Mouse (Mus musculus) liver, adult 2 months (tissue): Measurements from ENCODE around the gene Tsfm. TPM values are rescaled to one million over a fixed set of nuclear protein-coding genes. Genes with fewer than 3 reads are reported as not detected.

ENCODE experiments used
- DNase-seq: peaks from one replicate; pipeline ENCODE4 v3.0.0-alpha.2; 2011; ENCODE audit warnings: low read depth, low spot score; ENCODE audit errors: extremely low read depth
- H3K27ac ChIP-seq: fragments of 200-500 bp; replicated peaks from 2 replicates; pipeline ENCODE4 v1.5.1; 2012; ENCODE audit warnings: low read depth, mild to moderate bottlenecking, control low read depth, inconsistent platforms, low read length; ENCODE audit not compliant: insufficient read depth
- H3K27me3 ChIP-seq: fragments of 200-500 bp; 2 replicates; pipeline ENCODE4 v1.6.1; 2012; ENCODE audit warnings: mild to moderate bottlenecking, moderate library complexity, low read length, inconsistent platforms; ENCODE audit not compliant: control insufficient read depth, insufficient read depth
- H3K36me3 ChIP-seq: fragments of 200-500 bp; 2 replicates; pipeline ENCODE4 v1.6.1; 2012; ENCODE audit warnings: low read length, inconsistent platforms; ENCODE audit not compliant: control insufficient read depth, insufficient read depth
- H3K4me1 ChIP-seq: fragments of 200-500 bp; 2 replicates; pipeline ENCODE4 v1.6.1; 2011; ENCODE audit warnings: low read length; ENCODE audit not compliant: control insufficient read depth, insufficient read depth
- H3K4me3 ChIP-seq: fragments of 200-500 bp; 2 replicates; pipeline ENCODE4 v1.5.1; 2011; ENCODE audit warnings: low read depth, mild to moderate bottlenecking, control low read depth, low read length, moderate library complexity; ENCODE audit not compliant: insufficient read depth
- H3K79me2 ChIP-seq: fragments of 200-500 bp; 2 replicates; pipeline ENCODE4 v1.6.1; 2012; ENCODE audit warnings: inconsistent platforms, mild to moderate bottlenecking, low read length, moderate library complexity; ENCODE audit not compliant: control insufficient read depth, insufficient read depth
- H3K9ac ChIP-seq: fragments of 200-500 bp; 2 replicates; pipeline ENCODE4 v1.6.1; 2012; ENCODE audit warnings: low read depth, mild to moderate bottlenecking, control low read depth, inconsistent platforms, low read length
- CTCF ChIP-seq: fragments of 200-500 bp; IDR thresholded peaks from 2 replicates; pipeline ENCODE4 v1.5.1; 2011; ENCODE audit warnings: low read depth, low read length, control low read depth
- POLR2A ChIP-seq: fragments of 200-500 bp; IDR thresholded peaks from 2 replicates; pipeline ENCODE4 v1.6.1; 2011; ENCODE audit warnings: low read length, control low read depth; ENCODE audit not compliant: insufficient read depth; ENCODE audit errors: extremely low read depth
- WGBS: fragments of 180-500 bp; shearing (Covaris S2); methylation state at CpG from one replicate; pipeline ENCODE4 v1.1.7; 2018; 5-methylcytosine and 5-hydroxymethylcytosine counted together
- polyA plus RNA-seq: library from polyadenylated mRNA; depleted of rRNA; stranded (reverse); fragments of >200 nt; gene quantifications from 2 replicates; pipeline ENCODE4 v1.2.3, GENCODE M21; 2012
- total RNA-seq: library from RNA; depleted of rRNA; stranded (reverse); fragments of >200 nt; gene quantifications from 2 replicates; pipeline ENCODE4 v1.2.3, GENCODE M21; 2014

Tsfm gene
- total and polyA plus RNA-seq, 2 experiments, result 17.4 to 21.6 TPM

DNA sequence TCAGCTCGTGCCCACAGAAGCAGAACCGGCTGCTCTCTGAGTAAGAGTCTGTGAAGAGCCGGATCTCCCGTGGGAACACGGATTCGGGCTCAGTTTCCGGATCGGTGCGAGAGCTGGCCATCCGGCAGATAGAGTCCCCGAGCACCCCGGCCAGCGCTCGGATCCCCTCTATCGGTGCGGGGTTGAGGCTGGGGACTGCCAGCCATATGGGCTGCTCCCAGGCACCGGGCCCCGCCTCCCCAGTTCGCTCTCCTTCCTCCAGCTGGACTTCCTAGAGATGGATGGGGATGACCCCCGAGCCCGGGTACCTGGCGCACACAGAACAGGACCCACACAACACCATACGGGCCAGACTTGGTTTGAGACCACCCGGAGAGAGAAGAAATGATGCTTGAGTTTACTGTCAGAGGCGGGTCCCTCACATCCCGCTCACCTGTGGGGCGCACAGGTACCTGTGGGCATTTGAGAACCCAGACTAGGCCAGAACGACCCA is 10.7 kb upstream of the Tsfm start, which contains the start of the genes Mettl1 and Eef1akmt3:
TSS of gene Mettl1 (plus strand) at position 141 of the 493 bp plus-strand sequence.
TSS of gene Eef1akmt3 (minus strand) at position 240 of the 493 bp plus-strand sequence.
- H3K79me2 ChIP-seq, result no peaks in the 10 kb centered on the region
- peaks cover 5% of the 10 kb centered on the region; the same call in 1 of the 2 replicates for H3K4me1 ChIP-seq
- peak within 1 kb of the TSS; percentile 84 for H3K4me3 ChIP-seq
- WGBS, result under 1% methylated on average over 28 of the region's 28 CpGs
- H3K27ac ChIP-seq, result no peak within 1 kb of the TSS; the same call in 1 of the 2 replicates
- H3K36me3 ChIP-seq, result no peaks in the 10 kb centered on the region
- no peak for DNase-seq
- TF ChIP-seq CTCF (no peak), POLR2A (no peak)
- no peaks in the 10 kb centered on the region for H3K27me3 ChIP-seq
- H3K9ac ChIP-seq, result peak within 1 kb of the TSS; percentile 71

DNA sequence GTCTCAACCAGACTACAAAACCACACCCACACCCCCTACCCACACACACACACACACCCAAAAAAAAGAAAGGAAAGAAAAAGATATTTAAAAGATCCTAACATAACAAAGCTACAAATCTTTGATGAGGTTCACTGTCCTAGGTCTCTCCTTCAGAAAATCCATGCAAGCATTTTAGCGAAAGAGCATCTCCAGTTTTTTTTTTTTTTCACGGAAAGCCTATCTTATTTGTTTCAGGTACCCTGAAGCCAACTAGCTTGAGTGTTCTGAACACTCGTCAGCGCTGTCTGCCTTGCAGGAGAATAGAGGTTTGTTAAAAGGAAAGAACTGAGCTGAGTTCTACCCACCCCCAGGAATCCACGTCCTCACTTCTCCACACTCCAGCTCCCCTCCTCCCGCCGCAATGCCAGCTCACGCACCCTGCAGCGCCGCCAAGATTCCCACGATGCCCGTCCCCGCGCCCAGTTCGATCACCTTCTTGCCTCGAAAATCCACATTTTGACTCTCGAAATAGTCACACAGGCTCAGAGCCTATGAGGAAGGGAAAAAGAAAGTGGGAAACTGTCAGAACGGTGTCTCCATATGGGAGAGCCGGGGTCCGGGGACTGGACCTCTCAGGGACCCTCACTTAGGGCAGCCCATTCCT is 10.1 kb upstream of the Tsfm start:
- H3K36me3 ChIP-seq, result no peaks in the 10 kb centered on the region
- no peaks in the 10 kb centered on the region for H3K79me2 ChIP-seq
- H3K4me3 ChIP-seq, result peak overlapping the region; percentile 84
- no peak for TF ChIP-seq POLR2A
- H3K9ac ChIP-seq, result peak overlapping the region; percentile 47
- WGBS, result 4% methylated on average over 20 of the region's 20 CpGs
- no peak overlapping the region for H3K27ac ChIP-seq
- DNase-seq, result no peak
- no peaks in the 10 kb centered on the region for H3K27me3 ChIP-seq
- H3K4me1 ChIP-seq, result peaks cover 5% of the 10 kb centered on the region; the same call in 1 of the 2 replicates

DNA sequence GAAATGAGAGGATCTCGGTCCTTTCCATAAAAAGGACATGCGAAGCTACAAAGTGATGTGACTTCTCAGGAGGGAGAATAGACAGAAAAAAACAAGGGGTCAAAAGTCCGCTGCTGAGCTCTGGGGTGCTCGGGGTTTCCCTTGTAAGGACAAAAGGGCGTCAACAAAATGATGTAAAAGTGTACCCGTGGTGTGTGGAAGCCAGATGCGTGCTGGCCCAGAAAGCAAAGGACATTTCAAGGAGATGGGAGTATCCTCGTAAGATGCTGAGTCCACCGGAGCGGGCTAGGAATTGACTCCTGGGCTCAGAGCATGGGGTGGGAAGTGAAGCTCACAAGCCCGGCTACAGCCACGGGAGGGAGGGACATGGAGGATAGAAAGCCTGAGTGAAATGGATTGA is 7.0 kb upstream of the Tsfm start:
- 73% methylated on average over 12 of the region's 12 CpGs for WGBS
- H3K9ac ChIP-seq, result no peak overlapping the region
- TF ChIP-seq POLR2A, result no peak
- TF ChIP-seq CTCF, result no peak
- peaks cover 5% of the 10 kb centered on the region; the same call in 1 of the 2 replicates for H3K4me1 ChIP-seq
- H3K27me3 ChIP-seq, result no peaks in the 10 kb centered on the region
- no peaks in the 10 kb centered on the region for H3K36me3 ChIP-seq
- no peak for DNase-seq
- no peaks in the 10 kb centered on the region for H3K79me2 ChIP-seq
- no peak overlapping the region for H3K27ac ChIP-seq
- no peak overlapping the region for H3K4me3 ChIP-seq

DNA sequence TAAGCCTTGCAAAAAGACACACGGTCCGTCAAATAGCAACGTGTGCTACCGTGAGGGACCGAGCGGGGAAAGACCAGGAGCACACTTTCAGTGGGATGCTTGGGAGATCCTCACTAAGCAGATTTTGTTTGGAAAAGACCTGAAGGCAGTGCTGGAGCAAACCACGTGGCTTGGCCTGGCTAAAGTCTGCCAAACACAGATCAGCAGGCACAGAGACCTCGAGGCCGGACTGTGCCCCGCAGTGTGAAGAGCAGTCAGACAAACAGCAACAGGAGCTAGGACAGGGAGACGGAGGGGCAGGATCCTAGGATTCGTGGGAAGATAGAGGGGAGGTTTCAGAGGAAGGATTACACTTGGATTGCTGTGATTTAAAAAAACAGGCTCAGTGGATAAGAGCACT is 5.6 kb upstream of the Tsfm start:
- WGBS, result 49% methylated on average over 12 of the region's 12 CpGs
- Histone ChIP-seq H3K36me3 (no peaks in the 10 kb centered on the region), H3K9ac (no peak overlapping the region), H3K27ac (no peak overlapping the region), H3K4me1 (peaks cover 3% of the 10 kb centered on the region; the same call in 1 of the 2 replicates), H3K79me2 (no peaks in the 10 kb centered on the region), H3K4me3 (no peak overlapping the region), H3K27me3 (no peaks in the 10 kb centered on the region)
- DNase-seq, result peak; percentile 61
- TF ChIP-seq CTCF, result no peak
- TF ChIP-seq POLR2A, result no peak

DNA sequence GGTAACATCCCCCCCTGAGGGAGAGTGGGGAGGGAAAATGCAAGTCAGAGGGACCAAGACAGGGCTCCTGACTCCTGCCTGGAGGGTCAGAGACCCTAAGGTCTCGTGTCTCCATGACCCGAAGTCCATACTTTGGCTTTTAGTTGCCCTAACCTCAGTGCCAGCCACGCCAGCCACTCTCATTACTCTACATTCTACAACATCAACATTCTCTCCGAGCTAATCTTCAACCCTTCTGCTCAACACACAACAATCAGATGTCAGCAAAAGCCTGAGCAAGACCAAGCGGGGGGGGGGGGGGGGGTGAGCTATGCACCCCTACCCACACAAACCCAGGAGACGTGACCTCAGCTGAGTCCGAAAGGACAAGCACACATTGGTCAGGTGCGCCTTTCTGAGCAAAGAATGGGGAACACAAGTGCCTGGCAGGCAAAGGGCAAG is 2.7 kb upstream of the Tsfm start:
- DNase-seq, result no peak
- Histone ChIP-seq H3K36me3 (0 out of 2 replicates have a peak, but pooled peaks cover under 1% of the 10 kb centered on the region), H3K4me3 (no peak overlapping the region), H3K9ac (no peak overlapping the region), H3K27ac (no peak overlapping the region), H3K4me1 (no peaks in the 10 kb centered on the region), H3K79me2 (no peaks in the 10 kb centered on the region), H3K27me3 (no peaks in the 10 kb centered on the region)
- WGBS, result 60% methylated on average over 8 of the region's 8 CpGs
- TF ChIP-seq CTCF, result no peak
- no peak for TF ChIP-seq POLR2A

DNA sequence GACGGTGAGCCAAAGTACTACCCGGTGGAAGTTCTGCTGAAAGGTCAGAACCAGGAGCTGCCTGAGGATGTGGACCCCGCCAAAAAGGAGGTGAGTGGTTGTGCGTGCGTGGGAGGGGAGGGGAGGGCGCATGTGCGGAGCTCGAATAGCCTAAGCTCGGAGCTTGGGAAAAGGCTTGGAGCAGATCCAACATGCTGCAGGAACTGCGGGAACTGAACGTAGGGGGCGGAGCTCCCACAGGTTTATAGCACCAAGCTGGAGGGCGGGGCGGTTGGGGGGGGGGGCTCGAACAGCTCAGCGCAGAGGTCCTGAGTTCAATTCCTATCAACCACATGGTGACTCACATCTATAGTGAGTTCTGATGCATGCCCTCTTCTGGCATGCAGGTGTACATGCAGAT is 12.2 kb downstream of the Tsfm start:
- H3K4me1 ChIP-seq, result no peaks in the 10 kb centered on the region
- DNase-seq, result no peak
- H3K27ac ChIP-seq, result no peak overlapping the region
- H3K36me3 ChIP-seq, result peaks cover 4% of the 10 kb centered on the region; the same call in 1 of the 2 replicates
- no peaks in the 10 kb centered on the region for H3K79me2 ChIP-seq
- no peaks in the 10 kb centered on the region for H3K27me3 ChIP-seq
- WGBS, result 88% methylated on average over 16 of the region's 16 CpGs
- H3K4me3 ChIP-seq, result no peak overlapping the region
- H3K9ac ChIP-seq, result no peak overlapping the region
- no peak for TF ChIP-seq CTCF
- no peak for TF ChIP-seq POLR2A
